Mouse (Mus musculus) left cerebral cortex, postnatal 4 days (tissue): Measurements from ENCODE around the gene Hyls1. TPM values are rescaled to one million over a fixed set of nuclear protein-coding genes. Genes with fewer than 3 reads are reported as not detected.

Experiments
- DNase-seq: peaks from one replicate; pipeline ENCODE4 v3.0.0-alpha.2; 2022
- intact Hi-C: fragments of 180-260 bp; cut with DNase I; formaldehyde crosslinking; loops from one replicate; pipeline ENCODE4 v1.15.1; 2025
- total RNA-seq, 2 experiments: library from RNA; stranded (reverse); gene quantifications; 2 replicates each; pipeline ENCODE4 v1.2.3; 2021

The Hyls1 gene
- total RNA-seq, 2 experiments from 2014 or later, result 11.6 to 11.9 TPM

GRCm38 (mm10) chr9:35545704-35546103 is 24.5 kb downstream of the Hyls1 start:
- DNase-seq, result no peak

GRCm38 (mm10) chr9:35544666-35545065 is 25.5 kb downstream of the Hyls1 start:
- DNase-seq, result no peak
- intact Hi-C loops, result loop anchor here (10.0 kb wide), 1 partner anchor 330 kb away; the partner anchor contains the start of gene Foxred1

More at GRCm38 (mm10) chr9:35545704-35546103, 24.5 kb downstream of the Hyls1 start:
- intact Hi-C loops, result loop anchor here (10.0 kb wide), 1 partner anchor 331 kb away; the partner anchor contains the start of gene Foxred1

- intact Hi-C loops, result loop anchor here (10.0 kb wide), 1 partner anchor 328 kb away; the partner anchor contains the start of gene Foxred1
These were observed 26.9 kb downstream of the Hyls1 start for GRCm38 (mm10) chr9:35543099-35543860.

GRCm38 (mm10) chr9:35541941-35542340 is 28.3 kb downstream of the Hyls1 start:
- intact Hi-C loops, result loop anchor here (10.0 kb wide), 1 partner anchor 327 kb away; the partner anchor contains the start of gene Foxred1
- DNase-seq, result no peak

More at GRCm38 (mm10) chr9:35543099-35543860, 26.9 kb downstream of the Hyls1 start:
- DNase-seq, result no peak

GRCm38 (mm10) chr9:35541488-35541887 is 28.7 kb downstream of the Hyls1 start:
- intact Hi-C loops, result loop anchor here (10.0 kb wide), 1 partner anchor 327 kb away; the partner anchor contains the start of gene Foxred1
- DNase-seq, result peak; percentile 85

GRCm38 (mm10) chr9:35541024-35541423 is 29.2 kb downstream of the Hyls1 start:
- no peak for DNase-seq

GRCm38 (mm10) chr9:35539001-35539750 is 31.0 kb downstream of the Hyls1 start:
- intact Hi-C loops, result no loop called here
- no peak for DNase-seq

More at GRCm38 (mm10) chr9:35541024-35541423, 29.2 kb downstream of the Hyls1 start:
- intact Hi-C loops, result loop anchor here (10.0 kb wide), 1 partner anchor 326 kb away; the partner anchor contains the start of gene Foxred1

- no peak for DNase-seq
- intact Hi-C loops, result loop anchor here (2.0 kb wide), 1 partner anchor 253 kb away; no protein-coding TSS in a partner anchor
These were observed 34.3 kb downstream of the Hyls1 start for GRCm38 (mm10) chr9:35535876-35536275.

GRCm38 (mm10) chr9:35535110-35535509 is 35.1 kb downstream of the Hyls1 start:
- intact Hi-C loops, result loop anchor here (2.0 kb wide), 1 partner anchor 252 kb away; no protein-coding TSS in a partner anchor
- DNase-seq, result peak; percentile 45

- intact Hi-C loops, result no loop called here
- no peak for DNase-seq
These were observed 36.9 kb downstream of the Hyls1 start for GRCm38 (mm10) chr9:35533266-35533665.

GRCm38 (mm10) chr9:35529796-35530195 is 40.4 kb downstream of the Hyls1 start:
- no peak for DNase-seq
- intact Hi-C loops, result loop anchor here (10.0 kb wide), 1 partner anchor 105 kb away; the partner anchor contains the start of gene Cdon

GRCm38 (mm10) chr9:35529141-35529540 is 41.1 kb downstream of the Hyls1 start:
- no peak for DNase-seq
- intact Hi-C loops, result loop anchor here (10.0 kb wide), 1 partner anchor 104 kb away; the partner anchor contains the start of gene Cdon

GRCm38 (mm10) chr9:35523941-35524411 is 46.2 kb downstream of the Hyls1 start:
- intact Hi-C loops, result loop anchor here (10.0 kb wide), 1 partner anchor 99 kb away; the partner anchor contains the start of gene Cdon
- peak; percentile 64 for DNase-seq

- intact Hi-C loops, result loop anchor here (10.0 kb wide), 1 partner anchor 99 kb away; the partner anchor contains the start of gene Cdon
- DNase-seq, result peak; percentile 54
These were observed 46.7 kb downstream of the Hyls1 start for GRCm38 (mm10) chr9:35523541-35523940.

GRCm38 (mm10) chr9:35522821-35523515 is 47.2 kb downstream of the Hyls1 start:
- no peak for DNase-seq
- intact Hi-C loops, result loop anchor here (10.0 kb wide), 1 partner anchor 98 kb away; the partner anchor contains the start of gene Cdon

- intact Hi-C loops, result loop anchor here (10.0 kb wide), 1 partner anchor 97 kb away; the partner anchor contains the start of gene Cdon
These were observed 48.0 kb downstream of the Hyls1 start for GRCm38 (mm10) chr9:35522241-35522640.

GRCm38 (mm10) chr9:35520631-35521348 is 49.4 kb downstream of the Hyls1 start:
- no peak for DNase-seq
- intact Hi-C loops, result loop anchor here (10.0 kb wide), 1 partner anchor 96 kb away; the partner anchor contains the start of gene Cdon

More at GRCm38 (mm10) chr9:35522241-35522640, 48.0 kb downstream of the Hyls1 start:
- no peak for DNase-seq

- intact Hi-C loops, result no loop called here
- DNase-seq, result no peak
These were observed 52.0 kb downstream of the Hyls1 start, which contains the start of gene Gm1113 for GRCm38 (mm10) chr9:35518169-35518568. TSS of gene Gm1113 (minus strand) at chr9:35518269.

- intact Hi-C loops, result no loop called here
- DNase-seq, result no peak
These were observed 53.5 kb downstream of the Hyls1 start for GRCm38 (mm10) chr9:35516711-35517110.
